Mouse (Mus musculus) neural tube, embryonic 11.5 days (tissue): ENCODE data around the gene Dnph1. TPM values are rescaled to one million over a fixed set of nuclear protein-coding genes. Genes with fewer than 3 reads are reported as not detected.
A peak's percentile ranks its signal among the peaks of the same experiment; 100 is the strongest.
"Not testable (repeated sequence)": the region's sequence is repeated elsewhere in the genome, so short reads cannot be mapped to it uniquely, and the experiment has no call there.

Source experiments
- ATAC-seq: fragments of 200-750 bp; cut with Nextera tagmentation; 2 replicates; pipeline ENCODE4 v1.8.0; 2017; ENCODE audit warnings: moderate number of reproducible peaks, mild to moderate bottlenecking, moderate TSS enrichment, moderate library complexity; ENCODE audit not compliant: insufficient read depth, low FRiP score, low TSS enrichment
- DNase-seq: peaks from one replicate; pipeline ENCODE4 v3.0.0-alpha.2; 2015; ENCODE audit warnings: low spot score
- H3K27ac ChIP-seq: fragments of 300-500 bp; sonication (generic); 2 replicates; pipeline ENCODE4 v1.5.1; 2014; ENCODE audit warnings: low read depth, mild to moderate bottlenecking, low read length
- H3K27me3 ChIP-seq: fragments of 300-500 bp; sonication (generic); 2 replicates; pipeline ENCODE4 v1.6.1; 2014; ENCODE audit warnings: mild to moderate bottlenecking, low read length, mixed read lengths; ENCODE audit not compliant: control insufficient read depth, insufficient read depth
- H3K36me3 ChIP-seq: fragments of 300-500 bp; sonication (generic); 2 replicates; pipeline ENCODE4 v1.6.1; 2014; ENCODE audit warnings: mild to moderate bottlenecking, low read length, moderate library complexity, mixed read lengths; ENCODE audit not compliant: control insufficient read depth, insufficient read depth
- H3K4me1 ChIP-seq: fragments of 300-500 bp; sonication (generic); 2 replicates; pipeline ENCODE4 v1.6.1; 2014; ENCODE audit warnings: low read length, mixed read lengths; ENCODE audit not compliant: control insufficient read depth, insufficient read depth
- H3K4me2 ChIP-seq: fragments of 300-500 bp; sonication (generic); 2 replicates; pipeline ENCODE4 v1.6.1; 2014; ENCODE audit warnings: low read depth, mild to moderate bottlenecking, moderate library complexity
- H3K4me3 ChIP-seq: fragments of 300-500 bp; sonication (generic); 2 replicates; pipeline ENCODE4 v1.5.1; 2014; ENCODE audit warnings: low read depth, low read length
- H3K9ac ChIP-seq: fragments of 300-500 bp; sonication (generic); 2 replicates; pipeline ENCODE4 v1.6.1; 2014; ENCODE audit warnings: mild to moderate bottlenecking, low read length
- H3K9me3 ChIP-seq: fragments of 300-500 bp; sonication (generic); 2 replicates; pipeline ENCODE4 v1.6.1; 2016; ENCODE audit warnings: low read length; ENCODE audit not compliant: control insufficient read depth
- WGBS: fragments of 180-500 bp; shearing (Covaris S2); extraction: QIAGEN DNeasy Blood & Tissue Kit; methylation state at CpG from one replicate; pipeline ENCODE4 v1.1.7; 2014; 5-methylcytosine and 5-hydroxymethylcytosine counted together
- polyA plus RNA-seq: library from polyadenylated mRNA; unstranded; fragments of >200 nt; fragmentation: Nextera tagmentation; extraction: Ambion mirVana; gene quantifications from 2 replicates; pipeline ENCODE4 v1.2.1, GENCODE M21; 2014

Dnph1 gene
- polyA plus RNA-seq, 1 experiment from 2014 or later = 64.9 TPM

- peaks cover 49% of the 10 kb centered on the region for H3K27me3 ChIP-seq
- no peaks in the 10 kb centered on the region for H3K9me3 ChIP-seq
- ATAC-seq = 0 out of 2 replicates have a peak, but pooled peaks have one; percentile 13
- H3K27ac ChIP-seq = 0 out of 2 replicates have a peak overlapping the region, but pooled peaks have one; percentile 14
- H3K4me1 ChIP-seq = peaks cover 17% of the 10 kb centered on the region; the same call in 1 of the 2 replicates
- H3K36me3 ChIP-seq = no peaks in the 10 kb centered on the region
- peak overlapping the region; percentile 63 for H3K4me2 ChIP-seq
- H3K9ac ChIP-seq = peak overlapping the region; percentile 81
- peak overlapping the region; percentile 73 for H3K4me3 ChIP-seq
- DNase-seq = peak; percentile 42
- WGBS = 6% methylated on average over 11 of the region's 22 CpGs
These were observed 9.5 kb upstream of the Dnph1 start for GRCm38 (mm10) chr17:46486995-46487394.

GRCm38 (mm10) chr17:46487431-46487830 is 9.1 kb upstream of the Dnph1 start, which contains the start of gene Ttbk1:
Gene Ttbk1, minus strand, starts transcription at chr17:46487675.
- H3K4me3 ChIP-seq = peak within 1 kb of the TSS; percentile 73
- H3K27ac ChIP-seq = 0 out of 2 replicates have a peak within 1 kb of the TSS, but pooled peaks have one; percentile 14

GRCm38 (mm10) chr17:46495486-46495885 is 1.0 kb upstream of the Dnph1 start:
- ATAC-seq = no peak
- Histone ChIP-seq H3K27me3 (0 out of 2 replicates have a peak, but pooled peaks cover 3% of the 10 kb centered on the region), H3K27ac (no peak overlapping the region), H3K9me3 (no peaks in the 10 kb centered on the region), H3K4me3 (no peak overlapping the region), H3K36me3 (peaks cover 2% of the 10 kb centered on the region; the same call in 1 of the 2 replicates), H3K4me1 (peaks cover 3% of the 10 kb centered on the region; the same call in 1 of the 2 replicates), H3K4me2 (no peak overlapping the region), H3K9ac (no peak overlapping the region)
- 91% methylated on average over 5 of the region's 5 CpGs for WGBS
- DNase-seq = no peak

More at GRCm38 (mm10) chr17:46487431-46487830, 9.1 kb upstream of the Dnph1 start, which contains the start of gene Ttbk1:
- DNase-seq = peak; percentile 58
- WGBS = 1% methylated on average over 22 of the region's 49 CpGs
- Histone ChIP-seq H3K36me3 (no peaks in the 10 kb centered on the region), H3K27me3 (peaks cover 49% of the 10 kb centered on the region), H3K4me2 (peak within 1 kb of the TSS; percentile 63), H3K4me1 (peaks cover 17% of the 10 kb centered on the region; the same call in 1 of the 2 replicates), H3K9ac (peak within 1 kb of the TSS; percentile 81), H3K9me3 (no peaks in the 10 kb centered on the region)
- peak; percentile 70 for ATAC-seq

GRCm38 (mm10) chr17:46496081-46496480 is 430 bp upstream of the Dnph1 start:
- not testable (repeated sequence) for H3K4me1 ChIP-seq, H3K9ac ChIP-seq, H3K27ac ChIP-seq, H3K4me2 ChIP-seq, H3K27me3 ChIP-seq, H3K4me3 ChIP-seq, H3K36me3 ChIP-seq, H3K9me3 ChIP-seq, ATAC-seq, DNase-seq

GRCm38 (mm10) chr17:46497956-46498355 is 1.4 kb downstream of the Dnph1 start:
- ATAC-seq (no peak), DNase-seq (no peak)
- Histone ChIP-seq H3K4me3 (no peak overlapping the region; the same call in 1 of the 2 replicates), H3K27me3 (0 out of 2 replicates have a peak, but pooled peaks cover 3% of the 10 kb centered on the region), H3K4me2 (no peak overlapping the region), H3K36me3 (peaks cover 2% of the 10 kb centered on the region; the same call in 1 of the 2 replicates), H3K4me1 (peaks cover 3% of the 10 kb centered on the region; the same call in 1 of the 2 replicates), H3K9ac (no peak overlapping the region), H3K9me3 (no peaks in the 10 kb centered on the region), H3K27ac (no peak overlapping the region)
- WGBS = 83% methylated on average over 8 of the region's 8 CpGs

GRCm38 (mm10) chr17:46502775-46503174 is 6.3 kb downstream of the Dnph1 start:
- H3K9me3 ChIP-seq = no peaks in the 10 kb centered on the region
- no peak overlapping the region for H3K9ac ChIP-seq
- H3K4me3 ChIP-seq = no peak overlapping the region
- no peaks in the 10 kb centered on the region for H3K27me3 ChIP-seq
- no peaks in the 10 kb centered on the region for H3K4me1 ChIP-seq
- ATAC-seq (no peak), DNase-seq (no peak)
- H3K4me2 ChIP-seq = no peak overlapping the region
- H3K27ac ChIP-seq = no peak overlapping the region
- peaks cover 2% of the 10 kb centered on the region; the same call in 1 of the 2 replicates for H3K36me3 ChIP-seq
- WGBS = 92% methylated on average over 2 of the region's 2 CpGs

GRCm38 (mm10) chr17:46503847-46504638 is 7.5 kb downstream of the Dnph1 start:
- Histone ChIP-seq H3K9me3 (no peaks in the 10 kb centered on the region), H3K4me3 (no peak overlapping the region), H3K4me2 (no peak overlapping the region), H3K27me3 (no peaks in the 10 kb centered on the region), H3K9ac (no peak overlapping the region), H3K4me1 (no peaks in the 10 kb centered on the region), H3K36me3 (no peaks in the 10 kb centered on the region), H3K27ac (no peak overlapping the region)
- ATAC-seq = no peak
- WGBS = 78% methylated on average over 14 of the region's 14 CpGs
- DNase-seq = no peak

- no peak for ATAC-seq
- no peak overlapping the region for H3K4me2 ChIP-seq
- WGBS = 86% methylated on average over 3 of the region's 3 CpGs
These were observed 9.1 kb downstream of the Dnph1 start for GRCm38 (mm10) chr17:46505617-46506016.

More at GRCm38 (mm10) chr17:46505617-46506016, 9.1 kb downstream of the Dnph1 start:
- H3K9me3 ChIP-seq = no peaks in the 10 kb centered on the region
- H3K36me3 ChIP-seq = no peaks in the 10 kb centered on the region
- H3K9ac ChIP-seq = no peak overlapping the region
- no peak for DNase-seq
- no peak overlapping the region for H3K4me3 ChIP-seq
- no peaks in the 10 kb centered on the region for H3K27me3 ChIP-seq
- no peak overlapping the region for H3K27ac ChIP-seq
- no peaks in the 10 kb centered on the region for H3K4me1 ChIP-seq
